Mouse (Mus musculus): ENCODE measurements around the gene Sgcd. TPM values are rescaled to one million over a fixed set of nuclear protein-coding genes. Genes with fewer than 3 reads are reported as not detected.
"Not testable (repeated sequence)": the region's sequence is repeated elsewhere in the genome, so short reads cannot be mapped to it uniquely, and the experiment has no call there.

The Sgcd gene
- polyA plus RNA-seq, 3 experiments from 2014 or later: not detected

DNA sequence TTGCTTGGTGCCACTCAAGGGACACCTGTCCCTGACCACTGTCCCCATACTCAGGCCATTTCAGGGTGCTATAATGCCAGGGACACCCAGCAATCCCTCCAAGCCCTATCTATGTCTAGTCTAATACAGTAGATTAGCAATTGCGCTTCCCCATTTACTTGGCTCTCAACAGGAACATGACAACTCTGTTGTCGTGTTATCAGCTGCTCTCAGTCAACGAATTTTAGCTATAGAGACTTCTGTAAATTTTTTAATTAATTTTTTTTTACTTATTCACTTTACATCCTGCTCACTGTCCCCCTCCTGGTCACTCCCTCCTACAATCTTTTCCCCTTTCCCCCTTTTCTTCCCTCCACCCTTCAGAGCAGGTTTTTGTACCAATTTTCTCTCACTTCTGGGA, 542.4 kb downstream of the Sgcd start:
- ATAC-seq: no peak

DNA sequence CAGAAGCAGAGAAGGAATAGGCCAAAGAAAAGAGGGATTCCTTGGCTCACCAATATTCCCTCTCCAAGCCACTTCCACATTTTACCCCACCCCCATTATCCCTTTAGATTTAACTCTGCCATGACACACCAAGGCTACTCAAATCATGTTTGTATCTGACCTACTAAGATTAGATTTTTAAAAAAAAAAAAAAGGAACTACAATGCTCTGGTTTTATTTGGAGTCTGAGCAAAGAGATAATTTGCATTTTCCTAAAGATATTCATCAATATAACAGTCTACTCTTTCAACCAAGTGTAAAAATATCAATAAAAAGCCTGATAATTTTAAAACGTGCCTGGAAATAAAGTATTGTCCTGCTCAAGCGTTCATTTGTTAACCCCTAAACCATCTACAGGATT, 543.1 kb downstream of the Sgcd start:
- ATAC-seq: no peak

- ATAC-seq: no peak
These were observed 546.5 kb downstream of the Sgcd start for GRCm38 (mm10) chr11:47442266-47442665.

DNA sequence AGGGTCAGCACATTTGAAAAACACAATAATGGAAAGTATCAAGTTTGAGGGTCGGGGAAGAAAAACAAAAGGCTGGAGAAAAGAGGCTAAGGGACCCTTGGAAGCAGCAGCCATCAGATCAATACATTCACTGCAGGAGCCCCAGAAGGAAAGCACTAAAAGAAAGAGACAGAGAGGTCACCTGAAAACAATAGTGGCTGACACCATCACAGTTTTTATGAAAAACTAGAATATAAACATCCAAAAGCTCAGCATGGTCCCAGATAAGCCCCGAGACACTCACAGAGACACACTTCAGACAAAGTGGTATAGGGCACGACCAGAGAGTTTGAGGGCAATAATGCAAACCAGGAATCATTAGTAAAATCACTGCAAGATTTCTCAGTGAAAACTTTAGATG, 589.2 kb downstream of the Sgcd start:
- no peak for ATAC-seq

DNA sequence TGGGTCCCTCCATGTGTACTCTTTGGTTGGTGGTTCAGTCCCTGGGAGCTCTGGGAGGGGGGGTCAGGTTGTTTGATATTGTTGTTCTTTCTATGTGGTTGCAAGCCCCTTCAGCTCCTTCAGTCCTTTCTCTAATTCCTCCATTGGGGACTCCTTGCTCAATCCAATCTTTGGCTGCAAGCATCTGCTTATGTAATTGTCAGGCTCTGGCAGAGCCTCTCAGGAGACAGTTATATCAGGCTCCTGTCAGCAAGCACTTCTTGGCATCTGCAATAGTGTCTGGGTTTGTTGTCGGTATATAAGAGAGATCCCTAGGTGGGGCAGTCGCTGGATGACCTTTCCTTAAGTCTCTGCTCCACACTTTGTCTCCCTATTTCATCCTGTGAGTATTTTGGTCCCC, 598.0 kb downstream of the Sgcd start:
- not testable (repeated sequence) for ATAC-seq

DNA sequence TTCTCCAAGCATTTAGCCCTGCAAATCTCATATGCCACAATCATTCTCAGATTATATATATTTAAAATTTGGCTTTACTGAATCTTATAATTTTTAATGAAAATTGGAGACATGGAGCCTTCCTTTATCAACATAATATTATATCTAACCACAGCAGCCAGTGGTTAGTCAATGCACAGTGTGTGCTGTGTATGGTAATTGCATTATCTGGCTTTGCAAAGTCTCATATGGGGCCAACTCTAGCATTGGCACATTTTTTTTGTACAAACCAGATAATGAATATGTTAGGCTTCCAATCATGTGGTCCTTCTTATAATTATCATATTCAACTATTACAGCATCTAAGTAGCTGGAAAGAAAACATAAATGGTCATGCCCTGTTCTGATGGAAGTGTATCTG, 599.4 kb downstream of the Sgcd start:
- no peak for ATAC-seq

- no peak for ATAC-seq
These were observed 601.0 kb downstream of the Sgcd start for GRCm38 (mm10) chr11:47387726-47388125.

GRCm38 (mm10) chr11:47386136-47386535, 602.6 kb downstream of the Sgcd start:
- ATAC-seq: no peak

DNA sequence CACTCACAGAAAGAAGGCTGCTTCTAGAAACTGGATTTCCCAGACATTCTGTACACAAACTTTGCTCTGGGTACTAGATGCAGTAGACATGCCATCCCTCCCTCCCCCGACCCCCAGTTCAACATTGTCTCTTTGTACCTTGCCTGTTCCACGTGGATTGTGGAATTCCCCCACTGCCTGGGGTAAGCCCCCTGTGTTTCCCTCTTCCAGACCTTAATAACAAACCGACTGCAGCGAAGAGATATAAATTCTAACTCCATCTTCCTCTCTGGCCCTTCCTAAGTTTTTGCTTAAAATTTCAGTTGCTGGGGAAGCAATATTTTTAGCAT, 609.2 kb downstream of the Sgcd start:
- ATAC-seq: no peak

DNA sequence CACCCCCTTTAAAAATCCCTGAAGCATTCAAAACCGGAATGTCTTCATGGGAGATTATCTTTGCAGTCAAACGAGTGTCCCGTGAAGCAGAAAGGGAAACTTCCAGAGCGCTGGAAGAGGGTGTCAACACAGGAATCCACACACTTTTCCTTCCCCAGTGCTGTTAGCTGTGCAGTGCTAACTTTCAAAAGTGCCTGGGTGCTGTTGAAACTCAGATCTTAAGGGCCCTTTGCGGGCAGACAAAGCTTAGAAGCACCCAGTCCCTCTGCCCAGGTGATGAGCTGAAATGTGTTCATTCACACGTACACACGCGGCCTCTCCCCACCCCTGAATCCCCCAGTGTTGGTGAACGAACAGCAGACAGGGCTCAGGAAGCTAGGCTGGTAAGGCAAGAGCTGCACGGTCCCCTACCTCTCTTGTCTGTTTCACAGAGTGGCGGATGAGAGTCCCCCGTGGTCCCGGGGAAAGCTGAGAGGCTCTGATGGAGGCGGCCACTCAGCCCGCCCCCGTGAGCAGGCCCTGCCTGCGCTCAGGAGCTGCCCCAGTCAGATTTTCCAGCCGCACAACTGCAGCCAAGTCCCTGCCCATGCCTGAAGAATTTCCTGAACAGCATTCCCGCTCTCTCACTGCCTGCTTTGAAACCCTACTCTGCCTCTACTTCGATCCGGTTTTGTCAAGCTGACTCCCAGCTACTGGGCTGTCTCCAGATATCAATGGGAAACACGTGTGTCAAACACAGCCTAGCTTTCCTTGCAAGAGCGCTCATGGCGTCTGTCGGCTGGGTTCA, 609.7 kb downstream of the Sgcd start:
- no peak for ATAC-seq

DNA sequence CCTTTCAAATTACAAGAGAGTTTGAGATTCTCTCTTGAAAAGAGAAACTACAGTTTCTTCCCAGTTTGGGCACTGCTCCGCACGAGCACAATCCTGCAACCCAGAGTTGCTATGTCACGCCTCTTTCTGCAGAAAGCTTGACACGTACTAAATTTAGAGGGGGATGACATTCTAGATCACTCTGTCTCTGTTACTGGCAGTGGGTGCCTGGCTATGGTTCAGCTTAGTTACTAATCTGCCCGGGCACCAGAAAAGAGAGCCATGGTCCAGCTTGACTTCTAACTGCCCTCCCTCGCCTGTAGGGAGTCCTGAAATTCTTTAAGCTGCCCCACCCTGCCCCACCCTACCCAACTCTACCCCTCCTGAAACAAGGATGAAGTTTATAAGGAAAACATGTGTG, 611.3 kb downstream of the Sgcd start:
- ATAC-seq: no peak

DNA sequence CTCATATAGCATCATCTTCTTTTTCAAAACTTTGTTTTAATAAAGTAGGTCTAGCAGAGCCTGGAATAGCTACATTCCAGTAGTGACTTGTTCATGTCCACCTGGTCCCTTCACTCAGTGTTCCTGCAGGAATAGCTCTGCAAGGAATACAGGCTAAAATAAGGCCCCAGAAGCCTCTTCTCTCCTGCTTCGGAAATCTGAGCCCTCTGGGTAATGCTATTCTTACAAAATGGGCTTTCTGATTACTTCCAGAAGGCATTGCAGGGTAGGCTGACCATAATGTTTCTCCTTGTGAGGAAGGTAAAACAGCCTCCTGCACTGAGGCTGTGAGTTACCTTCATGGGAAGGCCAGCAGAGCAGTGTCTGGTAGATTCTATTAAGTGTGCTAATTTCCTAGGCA, 611.9 kb downstream of the Sgcd start:
- ATAC-seq: no peak

- no peak for ATAC-seq
These were observed 617.2 kb downstream of the Sgcd start for GRCm38 (mm10) chr11:47371616-47372015.

GRCm38 (mm10) chr11:47351585-47351984, 637.2 kb downstream of the Sgcd start:
- no peak for ATAC-seq

- ATAC-seq: no peak
These were observed 645.3 kb downstream of the Sgcd start for GRCm38 (mm10) chr11:47343486-47343885.

GRCm38 (mm10) chr11:47333702-47334101, 655.1 kb downstream of the Sgcd start:
- no peak for ATAC-seq

GRCm38 (mm10) chr11:47305579-47305978, 683.2 kb downstream of the Sgcd start:
- ATAC-seq: no peak

- ATAC-seq: no peak
These were observed 683.9 kb downstream of the Sgcd start for GRCm38 (mm10) chr11:47304702-47305450.

GRCm38 (mm10) chr11:47299777-47300176, 689.0 kb downstream of the Sgcd start:
- ATAC-seq: no peak

DNA sequence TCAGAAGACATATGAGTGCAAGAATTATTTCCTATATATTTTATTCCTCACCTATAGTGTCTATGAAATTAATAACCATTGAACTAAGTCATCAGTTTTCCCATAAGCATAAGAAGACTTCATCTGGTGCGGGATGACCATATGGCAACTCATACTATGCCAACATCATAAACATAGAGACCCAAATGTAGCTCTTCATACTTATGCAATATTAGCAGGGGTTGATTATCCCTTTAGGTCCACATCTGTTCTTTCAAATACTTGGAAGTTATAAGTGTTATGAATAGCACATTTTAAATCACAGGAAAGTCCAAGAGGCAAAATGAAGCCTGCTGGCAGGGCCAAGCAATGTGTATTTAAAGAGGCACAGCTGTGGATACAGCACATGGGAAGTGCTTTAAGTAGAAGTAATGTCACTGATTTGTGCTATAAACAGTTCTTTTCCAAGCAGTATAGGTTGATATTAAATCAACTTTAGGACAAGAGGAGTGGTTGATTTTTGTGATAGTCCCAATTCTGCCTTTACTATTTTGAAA, 690.9 kb downstream of the Sgcd start:
- ATAC-seq: no peak

DNA sequence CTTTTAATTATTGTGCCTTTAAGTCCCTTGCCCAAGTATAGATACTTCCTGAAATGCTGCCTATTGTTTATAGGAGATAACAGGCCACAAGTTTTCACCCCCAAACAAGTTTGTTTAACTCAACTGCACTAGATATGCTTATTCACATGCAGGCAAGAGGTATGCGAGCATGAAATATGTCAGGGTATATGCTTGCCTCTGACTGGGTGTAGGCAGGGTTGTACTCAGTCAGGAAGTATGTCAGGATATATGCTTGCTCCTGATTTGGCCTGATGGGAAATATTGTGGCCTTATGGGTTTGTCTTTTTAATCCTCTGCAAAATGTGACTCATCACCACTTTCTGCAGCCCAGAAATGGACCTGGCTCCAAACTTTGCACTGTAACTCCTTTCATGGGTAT, 694.0 kb downstream of the Sgcd start:
- no peak for ATAC-seq

GRCm38 (mm10) chr11:47276586-47276985, 712.2 kb downstream of the Sgcd start:
- no peak for ATAC-seq

- ATAC-seq: no peak
These were observed 720.2 kb downstream of the Sgcd start for GRCm38 (mm10) chr11:47268556-47268955.
